24 mouse cellular contexts compared by ENCODE assay signal in the genomic region with DNA sequence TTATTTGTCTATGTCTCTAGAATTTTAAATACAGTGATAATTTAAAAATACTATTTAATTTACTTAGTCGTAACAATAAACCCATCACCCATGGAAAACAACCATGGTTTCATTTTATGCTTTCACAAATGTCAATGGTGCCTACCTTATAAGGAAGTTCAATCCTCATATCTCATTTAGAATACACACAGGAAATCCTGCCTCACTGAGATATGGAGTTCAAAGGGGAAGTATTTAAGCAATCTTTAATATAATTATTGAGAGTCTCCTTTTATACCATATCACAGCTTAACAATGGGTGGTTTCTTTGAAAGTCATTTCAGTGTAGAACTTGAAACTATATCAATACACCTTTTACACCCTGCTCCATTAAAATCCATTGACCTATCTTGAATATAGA.
"Had no signal": no experiment of that assay in that cellular context is flagged by ENCODE, and none has a peak within 500 bp of the region (broad histone marks: within the 10 kb centered on the region; RNA-seq: fewer than 3 reads in every experiment).

No protein-coding gene starts in this region.

- H3K27me3 ChIP-seq: limb, embryonic 12.5 days; limb, embryonic 15.5 days; midbrain, embryonic 12.5 days; midbrain, embryonic 15.5 days; neural tube, embryonic 12.5 days; neural tube, embryonic 15.5 days had no signal

- ATAC-seq: liver, postnatal 0 days; lung, postnatal 0 days; midbrain, embryonic 15.5 days had no signal

- H3K4me2 ChIP-seq: limb, embryonic 12.5 days; limb, embryonic 15.5 days; liver, embryonic 11.5 days; lung, embryonic 14.5 days; midbrain, embryonic 12.5 days; midbrain, embryonic 15.5 days; neural tube, embryonic 12.5 days; neural tube, embryonic 15.5 days had no signal

- H3K27ac ChIP-seq: layer of hippocampus, adult 2 months; limb, embryonic 12.5 days; limb, embryonic 15.5 days; liver, embryonic 14.5 days; macrophage; midbrain, embryonic 12.5 days; midbrain, embryonic 15.5 days; neural tube, embryonic 12.5 days; neural tube, embryonic 15.5 days; stomach, postnatal 0 days had no signal

- DNase-seq: kidney, adult 8-10 months; kidney, postnatal 25 days; layer of hippocampus, postnatal 36 days; left cerebral cortex, postnatal 4 days; liver, postnatal 0 days; lung, embryonic 14.5 days; right cerebral cortex, adult 18-20 months; right cerebral cortex, postnatal 14 days; right cerebral cortex, postnatal 4 days; thymus, adult 2 months; thymus, postnatal 14 days; thymus, postnatal 4 days had no signal

- H3K36me3 ChIP-seq: limb, embryonic 12.5 days; limb, embryonic 15.5 days; midbrain, embryonic 12.5 days; midbrain, embryonic 15.5 days; neural tube, embryonic 12.5 days; neural tube, embryonic 15.5 days had no signal

- H3K9me3 ChIP-seq: limb, embryonic 12.5 days; limb, embryonic 15.5 days; midbrain, embryonic 12.5 days; midbrain, embryonic 15.5 days; neural tube, embryonic 12.5 days; neural tube, embryonic 15.5 days had no signal

- H3K4me3 ChIP-seq: layer of hippocampus, adult 2 months; limb, embryonic 12.5 days; limb, embryonic 15.5 days; midbrain, embryonic 12.5 days; midbrain, embryonic 15.5 days; neural tube, embryonic 12.5 days; neural tube, embryonic 15.5 days had no signal

- H3K4me1 ChIP-seq: limb, embryonic 12.5 days; limb, embryonic 15.5 days; midbrain, embryonic 12.5 days; midbrain, embryonic 15.5 days; neural tube, embryonic 12.5 days; neural tube, embryonic 15.5 days had no signal

- H3K9ac ChIP-seq: limb, embryonic 12.5 days; limb, embryonic 15.5 days; liver, embryonic 14.5 days; liver, postnatal 0 days; lung, embryonic 14.5 days; midbrain, embryonic 12.5 days; midbrain, embryonic 15.5 days; neural tube, embryonic 12.5 days; neural tube, embryonic 15.5 days had no signal
